Mouse (Mus musculus) retina, adult 2 months (tissue): Measurements from ENCODE around the gene Actl10.

Experiments used
- DNase-seq: peaks from one replicate; pipeline ENCODE4 v3.0.0-alpha.2; 2012; ENCODE audit warnings: low read depth, low spot score

Actl10 gene

GRCm38 (mm10) chr2:154581421-154581820, 29.8 kb downstream of the Actl10 start:
- DNase-seq = no peak

GRCm38 (mm10) chr2:154583906-154584872, 32.6 kb downstream of the Actl10 start:
- DNase-seq = no peak

GRCm38 (mm10) chr2:154584931-154585601, 33.5 kb downstream of the Actl10 start:
- DNase-seq = no peak

- DNase-seq = no peak
These were observed 34.8 kb downstream of the Actl10 start for GRCm38 (mm10) chr2:154586405-154586804.

GRCm38 (mm10) chr2:154589051-154589450, 37.5 kb downstream of the Actl10 start:
- no peak for DNase-seq

GRCm38 (mm10) chr2:154591239-154591638, 39.7 kb downstream of the Actl10 start:
- DNase-seq = no peak

GRCm38 (mm10) chr2:154593025-154593424, 41.4 kb downstream of the Actl10 start:
- DNase-seq = no peak

GRCm38 (mm10) chr2:154595775-154596174, 44.2 kb downstream of the Actl10 start:
- DNase-seq = no peak

- no peak for DNase-seq
These were observed 45.8 kb downstream of the Actl10 start for GRCm38 (mm10) chr2:154597399-154597798.

- DNase-seq = no peak
These were observed 49.0 kb downstream of the Actl10 start for GRCm38 (mm10) chr2:154600586-154600985.

- DNase-seq = no peak
These were observed 49.7 kb downstream of the Actl10 start for GRCm38 (mm10) chr2:154601324-154601723.
